Mouse (Mus musculus) intestine, embryonic 16.5 days (tissue): Measurements from ENCODE around the gene Peg10. TPM values are rescaled to one million over a fixed set of nuclear protein-coding genes. Genes with fewer than 3 reads are reported as not detected.
A peak's percentile ranks its signal among the peaks of the same experiment; 100 is the strongest.

Experiments used
- ATAC-seq: fragments of 200-750 bp; cut with Nextera tagmentation; 2 replicates; pipeline ENCODE4 v1.8.0; 2017; ENCODE audit warnings: moderate TSS enrichment, moderate library complexity
- H3K27ac ChIP-seq: fragments of 300-500 bp; sonication (generic); 2 replicates; pipeline ENCODE4 v1.5.1; 2014; ENCODE audit warnings: mild to moderate bottlenecking, low read length
- H3K27me3 ChIP-seq: fragments of 300-500 bp; sonication (generic); replicated peaks from 2 replicates; pipeline ENCODE4 v1.6.1; 2014; ENCODE audit warnings: low read length, control low read depth, mixed read lengths; ENCODE audit not compliant: control insufficient read depth, insufficient read depth
- H3K36me3 ChIP-seq: fragments of 300-500 bp; sonication (generic); 2 replicates; pipeline ENCODE4 v1.6.1; 2014; ENCODE audit warnings: low read length, control low read depth; ENCODE audit not compliant: control insufficient read depth, insufficient read depth
- H3K4me1 ChIP-seq: fragments of 300-500 bp; sonication (generic); 2 replicates; pipeline ENCODE4 v1.6.1; 2014; ENCODE audit warnings: low read length, control low read depth, mixed read lengths; ENCODE audit not compliant: control insufficient read depth, insufficient read depth
- H3K4me2 ChIP-seq: fragments of 300-500 bp; sonication (generic); 2 replicates; pipeline ENCODE4 v1.6.1; 2014; ENCODE audit warnings: low read depth, low read length, control low read depth
- H3K4me3 ChIP-seq: fragments of 300-500 bp; sonication (generic); 2 replicates; pipeline ENCODE4 v1.5.1; 2014; ENCODE audit warnings: mild to moderate bottlenecking, low read length
- H3K9ac ChIP-seq: fragments of 300-500 bp; sonication (generic); 2 replicates; pipeline ENCODE4 v1.6.1; 2014; ENCODE audit warnings: low read depth, low read length
- H3K9me3 ChIP-seq: fragments of 300-500 bp; sonication (generic); 2 replicates; pipeline ENCODE4 v1.6.1; 2016; ENCODE audit warnings: low read length, control low read depth; ENCODE audit not compliant: control insufficient read depth
- WGBS: fragments of 180-500 bp; shearing (Covaris S2); extraction: QIAGEN DNeasy Blood & Tissue Kit; methylation state at CpG from one replicate; pipeline ENCODE4 v1.1.7; 2014; 5-methylcytosine and 5-hydroxymethylcytosine counted together
- polyA plus RNA-seq: library from polyadenylated mRNA; unstranded; fragments of >200 nt; fragmentation: Nextera tagmentation; extraction: Ambion mirVana; gene quantifications from 2 replicates; pipeline ENCODE4 v1.2.1, GENCODE M21; 2015

Peg10 gene
- polyA plus RNA-seq, 1 experiment from 2014 or later: 1.7 TPM

GRCm38 (mm10) chr6:4723998-4724757, 22.9 kb upstream of the Peg10 start:
- H3K4me1 ChIP-seq: no peaks in the 10 kb centered on the region
- 69% methylated on average over 15 of the region's 15 CpGs for WGBS
- no peak for ATAC-seq
- H3K4me2 ChIP-seq: no peak overlapping the region
- H3K9me3 ChIP-seq: 0 out of 2 replicates have a peak, but pooled peaks cover 4% of the 10 kb centered on the region
- no peak overlapping the region for H3K9ac ChIP-seq
- no peaks in the 10 kb centered on the region for H3K36me3 ChIP-seq
- H3K27me3 ChIP-seq: no peaks in the 10 kb centered on the region
- H3K27ac ChIP-seq: no peak overlapping the region
- H3K4me3 ChIP-seq: no peak overlapping the region

GRCm38 (mm10) chr6:4728305-4728704, 18.8 kb upstream of the Peg10 start:
- WGBS: 82% methylated on average over 2 of the region's 2 CpGs

DNA sequence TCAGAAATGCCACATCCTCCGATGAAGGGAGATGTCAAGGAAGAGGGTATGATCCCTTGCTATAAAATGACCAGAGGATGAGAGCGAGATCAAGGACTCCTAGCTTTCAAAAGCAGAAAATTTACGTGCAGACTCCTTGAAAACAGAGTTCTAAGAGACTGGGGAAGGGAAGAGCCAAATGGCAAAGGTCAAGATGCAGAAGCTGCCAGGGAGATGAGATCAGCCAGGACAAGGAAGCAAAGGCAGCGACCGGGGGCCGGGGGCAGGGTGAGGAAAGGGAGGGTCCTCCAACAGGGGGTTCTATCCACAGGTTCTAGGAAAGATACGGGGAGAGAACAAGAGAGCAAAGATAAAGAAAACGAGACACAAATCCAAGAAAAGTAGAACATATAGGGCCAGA, 15.4 kb upstream of the Peg10 start:
- no peak overlapping the region for H3K27ac ChIP-seq
- H3K4me2 ChIP-seq: no peak overlapping the region
- H3K9ac ChIP-seq: no peak overlapping the region
- no peaks in the 10 kb centered on the region for H3K9me3 ChIP-seq
- H3K27me3 ChIP-seq: no peaks in the 10 kb centered on the region
- no peak overlapping the region for H3K4me3 ChIP-seq
- no peak for ATAC-seq
- WGBS: 49% methylated on average over 8 of the region's 8 CpGs
- H3K4me1 ChIP-seq: no peaks in the 10 kb centered on the region
- H3K36me3 ChIP-seq: no peaks in the 10 kb centered on the region

More at GRCm38 (mm10) chr6:4728305-4728704, 18.8 kb upstream of the Peg10 start:
- H3K4me1 ChIP-seq: no peaks in the 10 kb centered on the region
- no peak for ATAC-seq
- no peak overlapping the region for H3K4me2 ChIP-seq
- no peaks in the 10 kb centered on the region for H3K27me3 ChIP-seq
- H3K36me3 ChIP-seq: no peaks in the 10 kb centered on the region
- H3K27ac ChIP-seq: no peak overlapping the region
- H3K9ac ChIP-seq: no peak overlapping the region
- H3K4me3 ChIP-seq: no peak overlapping the region
- 0 out of 2 replicates have a peak, but pooled peaks cover 4% of the 10 kb centered on the region for H3K9me3 ChIP-seq

- peak; percentile 91 for ATAC-seq
- no peaks in the 10 kb centered on the region for H3K36me3 ChIP-seq
- H3K9ac ChIP-seq: no peak overlapping the region
- H3K27me3 ChIP-seq: no peaks in the 10 kb centered on the region
- no peaks in the 10 kb centered on the region for H3K9me3 ChIP-seq
- H3K4me3 ChIP-seq: no peak overlapping the region
- no peak overlapping the region for H3K27ac ChIP-seq
- no peaks in the 10 kb centered on the region for H3K4me1 ChIP-seq
- no peak overlapping the region for H3K4me2 ChIP-seq
- 49% methylated on average over 8 of the region's 8 CpGs for WGBS
Measured at GRCm38 (mm10) chr6:4733208-4733607, 13.9 kb upstream of the Peg10 start.

DNA sequence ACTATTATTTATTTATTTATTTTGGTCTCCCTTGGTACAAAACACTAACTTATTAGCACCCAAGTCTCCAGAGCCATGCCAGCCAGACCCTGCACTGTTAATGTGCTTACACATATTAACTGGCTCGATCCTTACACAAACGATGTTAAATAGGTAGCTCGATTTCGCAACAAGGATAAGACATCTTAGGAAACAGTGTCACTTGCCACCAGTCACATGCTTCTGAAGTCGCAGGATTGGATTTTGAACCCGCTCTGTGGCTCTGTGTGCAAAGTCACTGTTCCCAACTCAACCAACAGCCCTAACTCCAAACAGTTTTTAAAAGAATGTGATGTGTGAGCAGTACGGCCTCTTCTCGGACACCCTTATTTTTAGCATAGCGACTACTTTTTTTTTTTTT, 10.7 kb upstream of the Peg10 start:
- 76% methylated on average over 9 of the region's 9 CpGs for whole genome bisulfite sequencing
- Histone ChIP-seq H3K9me3 (no peaks in the 10 kb centered on the region), H3K9ac (no peak overlapping the region), H3K4me1 (peaks cover 6% of the 10 kb centered on the region), H3K27ac (no peak overlapping the region), H3K36me3 (no peaks in the 10 kb centered on the region), H3K27me3 (no peaks in the 10 kb centered on the region), H3K4me3 (no peak overlapping the region), H3K4me2 (no peak overlapping the region)
- peak; percentile 53 for ATAC-seq

DNA sequence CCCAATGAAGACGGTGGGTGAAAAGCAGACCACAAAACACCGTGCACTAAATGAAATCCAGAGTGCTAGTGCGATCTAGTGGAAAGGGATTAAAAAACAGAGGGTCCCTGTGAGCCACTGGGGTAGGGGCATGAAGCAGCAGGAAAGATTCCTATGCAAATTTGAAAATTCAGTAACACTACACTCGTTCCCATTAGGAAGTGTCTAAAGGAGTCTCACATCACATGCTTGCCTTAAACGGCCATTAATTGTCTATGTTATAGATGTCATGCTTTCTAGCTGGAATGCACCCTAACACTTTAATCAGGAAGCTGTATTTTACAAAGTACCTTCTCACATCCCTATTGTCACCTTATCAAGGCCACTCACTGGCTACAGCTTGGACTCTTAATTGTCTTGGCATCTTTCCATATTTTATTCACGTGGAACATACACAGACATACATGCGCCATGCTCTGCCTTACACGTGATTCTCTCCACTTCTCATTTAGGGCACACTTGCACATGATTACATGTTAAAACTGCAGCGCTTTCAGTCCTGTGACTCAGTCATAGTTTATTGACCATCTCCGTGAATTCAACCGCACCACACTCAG, 9.0 kb upstream of the Peg10 start:
- H3K4me3 ChIP-seq: no peak overlapping the region
- 63% methylated on average over 11 of the region's 11 CpGs for WGBS
- no peaks in the 10 kb centered on the region for H3K27me3 ChIP-seq
- no peak overlapping the region for H3K4me2 ChIP-seq
- no peak overlapping the region for H3K9ac ChIP-seq
- no peaks in the 10 kb centered on the region for H3K36me3 ChIP-seq
- H3K27ac ChIP-seq: no peak overlapping the region
- H3K4me1 ChIP-seq: peaks cover 6% of the 10 kb centered on the region
- H3K9me3 ChIP-seq: no peaks in the 10 kb centered on the region
- no peak for ATAC-seq

- Histone ChIP-seq H3K27me3 (no peaks in the 10 kb centered on the region), H3K4me3 (no peak overlapping the region), H3K4me1 (peaks cover 6% of the 10 kb centered on the region), H3K27ac (no peak overlapping the region), H3K4me2 (no peak overlapping the region), H3K36me3 (no peaks in the 10 kb centered on the region), H3K9ac (no peak overlapping the region), H3K9me3 (no peaks in the 10 kb centered on the region)
- ATAC-seq: no peak
- 58% methylated on average over 2 of the region's 2 CpGs for WGBS
Measured at GRCm38 (mm10) chr6:4738717-4739116, 8.4 kb upstream of the Peg10 start.

DNA sequence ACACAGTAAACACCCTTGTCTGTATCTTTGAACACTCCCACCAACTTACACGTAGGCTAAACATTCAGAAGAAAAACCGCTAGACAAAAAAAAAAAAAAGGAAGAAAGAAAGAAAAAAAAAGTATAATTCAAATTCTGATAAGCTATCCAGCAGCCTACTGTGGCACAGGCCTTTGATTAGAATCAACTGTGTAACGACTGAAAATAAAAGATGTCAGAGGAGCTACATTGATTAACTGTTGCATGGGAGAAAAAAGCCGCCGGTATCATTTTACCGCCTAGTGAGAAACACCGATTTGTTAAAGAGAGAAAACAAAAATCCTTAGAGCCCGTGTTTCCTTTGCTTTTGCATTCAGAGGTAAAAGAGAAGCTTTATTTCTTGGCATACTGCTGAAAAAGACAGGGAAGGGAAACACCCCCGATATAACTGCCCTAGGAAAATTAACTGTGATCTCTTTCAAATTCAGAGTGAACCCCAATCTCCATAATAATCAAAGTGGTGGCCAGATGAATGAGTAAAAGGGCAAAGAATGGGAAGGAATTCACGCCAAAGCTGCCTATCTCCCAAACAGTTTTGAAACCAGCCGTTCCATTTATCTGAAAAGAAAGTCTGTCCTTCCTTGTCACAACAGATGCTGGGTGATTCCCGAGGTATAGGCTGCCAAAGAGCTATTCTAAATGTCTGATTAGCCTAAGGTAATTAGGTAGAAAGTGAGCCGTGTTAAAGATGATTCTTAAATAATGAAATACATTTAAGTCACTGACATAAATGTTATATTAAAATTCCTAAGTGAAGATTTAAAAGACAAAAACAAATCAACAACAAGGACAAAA, 7.4 kb upstream of the Peg10 start:
- no peak overlapping the region for H3K4me3 ChIP-seq
- no peak overlapping the region for H3K4me2 ChIP-seq
- H3K36me3 ChIP-seq: no peaks in the 10 kb centered on the region
- no peak for ATAC-seq
- H3K4me1 ChIP-seq: peaks cover 6% of the 10 kb centered on the region
- H3K27me3 ChIP-seq: no peaks in the 10 kb centered on the region
- no peak overlapping the region for H3K27ac ChIP-seq
- no peak overlapping the region for H3K9ac ChIP-seq
- WGBS: 43% methylated on average over 13 of the region's 13 CpGs
- no peaks in the 10 kb centered on the region for H3K9me3 ChIP-seq

DNA sequence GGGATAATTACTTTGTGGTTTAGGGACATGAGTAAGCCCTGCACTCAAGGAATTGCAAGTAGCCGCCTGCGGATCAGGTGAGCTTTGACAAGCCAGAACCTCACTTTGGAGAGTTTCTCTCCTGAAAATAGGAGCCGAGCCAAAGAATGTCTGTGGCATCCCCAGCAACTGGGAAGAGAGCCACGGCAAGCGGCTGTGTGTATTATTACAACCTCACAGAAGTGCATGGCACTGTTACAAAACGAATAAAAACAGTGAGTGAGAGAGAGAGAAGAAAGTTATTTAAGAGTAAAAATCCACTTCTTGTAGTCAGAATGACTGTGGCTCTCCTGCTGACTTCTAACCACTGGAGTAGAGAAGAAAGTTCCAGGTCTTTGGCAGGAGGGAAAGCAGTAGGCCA, 6.6 kb upstream of the Peg10 start:
- Histone ChIP-seq H3K27me3 (no peaks in the 10 kb centered on the region), H3K9ac (no peak overlapping the region), H3K36me3 (no peaks in the 10 kb centered on the region), H3K27ac (no peak overlapping the region), H3K9me3 (no peaks in the 10 kb centered on the region), H3K4me3 (no peak overlapping the region), H3K4me1 (peaks cover 6% of the 10 kb centered on the region), H3K4me2 (no peak overlapping the region)
- whole genome bisulfite sequencing: 30% methylated on average over 6 of the region's 6 CpGs
- ATAC-seq: no peak
